Mouse (Mus musculus): Measurements from ENCODE around the gene Ubac2. TPM values are rescaled to one million over a fixed set of nuclear protein-coding genes. Genes with fewer than 3 reads are reported as not detected.
A peak's percentile ranks its signal among the peaks of the same experiment; 100 is the strongest.

The Ubac2 gene
- polyA plus RNA-seq, 1 experiment: 47.1 TPM

DNA sequence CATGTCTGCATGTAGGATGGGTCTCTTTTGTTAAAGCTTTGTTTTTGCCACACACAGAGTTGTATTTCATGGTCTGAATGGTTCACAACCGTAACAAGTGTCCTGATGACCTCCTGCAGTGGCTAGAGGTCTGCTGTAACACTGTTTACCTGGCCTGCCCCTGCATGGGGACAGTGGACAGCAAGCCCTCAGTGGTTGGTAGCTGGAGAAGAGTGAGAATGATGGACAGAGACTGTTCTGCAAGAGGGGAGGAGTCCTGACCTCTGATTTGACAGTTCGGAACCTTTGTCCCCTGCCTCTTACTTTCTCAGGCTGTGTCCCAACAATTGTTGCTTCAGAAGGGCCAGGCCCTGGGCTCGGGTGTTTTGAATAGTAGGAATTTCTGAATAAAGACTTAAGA, 39.8 kb downstream of the Ubac2 start:
- Histone ChIP-seq H3K4me1 (ENCODE audit: control insufficient read depth, insufficient read depth, low read length) (no peaks in the 10 kb centered on the region; the same call in 1 of the 2 replicates), H3K4me3 (replicated peaks; ENCODE audit: extremely low read depth, low read depth, low read length) (no peak overlapping the region)
- DNase-seq: no peak
- 86% methylated on average over 3 of the region's 3 CpGs for WGBS
- no peak for TF ChIP-seq CTCF (IDR thresholded peaks at IDR 0.05; ENCODE audit: insufficient read depth, low read length)
- TF ChIP-seq POLR2A (IDR thresholded peaks at IDR 0.05; ENCODE audit: borderline replicate concordance, extremely low read depth, low read depth, low read length): no peak

GRCm38 (mm10) chr14:121919752-121920151, 41.3 kb downstream of the Ubac2 start:
- Histone ChIP-seq H3K4me1 (ENCODE audit: control insufficient read depth, insufficient read depth, low read length) (no peaks in the 10 kb centered on the region; the same call in 1 of the 2 replicates), H3K4me3 (replicated peaks; ENCODE audit: extremely low read depth, low read depth, low read length) (no peak overlapping the region)
- DNase-seq: no peak
- TF ChIP-seq CTCF (IDR thresholded peaks at IDR 0.05; ENCODE audit: insufficient read depth, low read length): peak; percentile 47
- no peak for TF ChIP-seq POLR2A (IDR thresholded peaks at IDR 0.05; ENCODE audit: borderline replicate concordance, extremely low read depth, low read depth, low read length)
- 3% methylated on average over 3 of the region's 3 CpGs for WGBS

DNA sequence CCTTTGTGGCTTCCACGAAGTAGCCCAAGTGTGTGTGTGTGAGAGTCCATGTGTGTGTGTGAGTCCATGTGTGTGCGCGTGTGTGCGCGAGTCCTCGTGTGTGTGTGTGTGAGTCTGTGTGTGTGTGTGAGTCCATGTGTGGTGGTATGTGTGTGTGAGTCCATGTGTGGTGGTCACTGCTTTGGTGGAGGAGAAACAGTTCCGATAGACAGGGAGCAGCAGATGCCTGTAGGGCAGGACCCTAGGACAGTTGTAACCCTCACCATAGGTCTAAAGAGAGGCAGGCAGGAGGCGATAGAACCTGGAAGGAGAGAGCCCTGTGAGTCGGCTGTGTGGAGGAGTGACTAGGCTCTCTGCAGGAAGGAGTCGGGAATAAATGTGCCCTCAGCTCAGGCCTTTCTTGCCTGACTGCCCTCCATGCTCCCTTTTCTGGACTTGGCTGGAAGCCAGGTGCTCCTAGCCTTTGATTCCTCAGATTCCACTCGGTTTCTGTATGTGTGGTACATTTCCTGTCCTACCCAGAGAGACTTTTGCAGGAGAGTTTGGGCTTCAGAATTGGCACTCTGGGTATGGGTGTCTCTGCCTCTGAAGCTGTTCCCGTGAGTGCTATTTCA, 42.2 kb downstream of the Ubac2 start:
- TF ChIP-seq POLR2A (IDR thresholded peaks at IDR 0.05; ENCODE audit: borderline replicate concordance, extremely low read depth, low read depth, low read length) (no peak), CTCF (IDR thresholded peaks at IDR 0.05; ENCODE audit: insufficient read depth, low read length) (no peak)
- H3K4me3 ChIP-seq (replicated peaks; ENCODE audit: extremely low read depth, low read depth, low read length): no peak overlapping the region
- no peaks in the 10 kb centered on the region; the same call in 1 of the 2 replicates for H3K4me1 ChIP-seq (ENCODE audit: control insufficient read depth, insufficient read depth, low read length)
- no peak for DNase-seq
- 71% methylated on average over 12 of the region's 12 CpGs for WGBS

DNA sequence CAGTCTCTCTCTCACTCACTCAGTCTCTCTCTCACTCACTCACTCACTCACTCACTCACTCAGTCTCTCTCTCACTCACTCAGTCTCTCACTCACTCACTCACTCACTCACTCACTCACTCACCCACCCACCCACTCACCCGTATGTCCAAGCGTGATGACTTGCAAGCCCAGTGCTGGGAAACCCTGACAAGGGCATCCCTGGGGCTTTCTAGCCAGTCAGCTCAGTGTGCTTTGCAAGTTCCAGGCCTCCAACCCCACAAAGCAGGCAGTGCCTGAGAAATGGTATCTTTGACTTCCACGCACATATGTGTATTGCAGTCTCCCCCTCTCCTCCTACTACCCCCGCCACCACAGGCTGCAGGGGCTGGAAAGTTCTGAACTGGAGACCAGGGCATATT, 43.6 kb downstream of the Ubac2 start:
- no peak for TF ChIP-seq POLR2A (IDR thresholded peaks at IDR 0.05; ENCODE audit: borderline replicate concordance, extremely low read depth, low read depth, low read length)
- no peak for TF ChIP-seq CTCF (IDR thresholded peaks at IDR 0.05; ENCODE audit: insufficient read depth, low read length)
- DNase-seq: no peak
- Histone ChIP-seq H3K4me3 (replicated peaks; ENCODE audit: extremely low read depth, low read depth, low read length) (no peak overlapping the region), H3K4me1 (ENCODE audit: control insufficient read depth, insufficient read depth, low read length) (no peaks in the 10 kb centered on the region; the same call in 1 of the 2 replicates)
- WGBS: 95% methylated on average over 4 of the region's 4 CpGs

- TF ChIP-seq CTCF (IDR thresholded peaks at IDR 0.05; ENCODE audit: insufficient read depth, low read length) (no peak), POLR2A (IDR thresholded peaks at IDR 0.05; ENCODE audit: borderline replicate concordance, extremely low read depth, low read depth, low read length) (no peak)
- Histone ChIP-seq H3K4me1 (ENCODE audit: control insufficient read depth, insufficient read depth, low read length) (no peaks in the 10 kb centered on the region; the same call in 1 of the 2 replicates), H3K4me3 (replicated peaks; ENCODE audit: extremely low read depth, low read depth, low read length) (no peak overlapping the region)
- WGBS: 36% methylated on average over 4 of the region's 4 CpGs
- DNase-seq: no peak
These were observed 44.3 kb downstream of the Ubac2 start for GRCm38 (mm10) chr14:121922731-121923130.

DNA sequence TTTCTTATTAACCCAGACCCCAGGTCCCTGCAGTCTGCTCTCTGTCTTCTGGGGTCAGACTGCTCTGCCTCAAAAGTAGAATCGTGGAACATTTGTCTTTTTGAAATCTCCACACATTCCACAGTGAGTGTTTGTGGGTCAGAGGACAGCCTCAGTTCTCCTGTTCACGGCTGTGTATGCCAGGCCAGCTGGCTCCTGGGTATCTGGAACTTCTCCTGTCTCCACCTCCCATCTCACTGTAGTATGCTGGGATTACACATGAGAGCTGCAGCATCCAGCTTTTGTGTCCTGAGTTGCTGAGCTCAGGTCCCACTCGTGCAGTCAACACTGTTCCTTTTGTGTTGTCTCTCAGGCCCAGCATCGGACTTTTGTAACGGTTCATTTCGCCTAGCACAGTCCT, 46.5 kb downstream of the Ubac2 start:
- DNase-seq: no peak
- Histone ChIP-seq H3K4me3 (replicated peaks; ENCODE audit: extremely low read depth, low read depth, low read length) (no peak overlapping the region), H3K4me1 (ENCODE audit: control insufficient read depth, insufficient read depth, low read length) (peaks cover 3% of the 10 kb centered on the region; the same call in 1 of the 2 replicates)
- TF ChIP-seq POLR2A (IDR thresholded peaks at IDR 0.05; ENCODE audit: borderline replicate concordance, extremely low read depth, low read depth, low read length) (no peak), CTCF (IDR thresholded peaks at IDR 0.05; ENCODE audit: insufficient read depth, low read length) (no peak)
- 70% methylated on average over 6 of the region's 6 CpGs for WGBS

DNA sequence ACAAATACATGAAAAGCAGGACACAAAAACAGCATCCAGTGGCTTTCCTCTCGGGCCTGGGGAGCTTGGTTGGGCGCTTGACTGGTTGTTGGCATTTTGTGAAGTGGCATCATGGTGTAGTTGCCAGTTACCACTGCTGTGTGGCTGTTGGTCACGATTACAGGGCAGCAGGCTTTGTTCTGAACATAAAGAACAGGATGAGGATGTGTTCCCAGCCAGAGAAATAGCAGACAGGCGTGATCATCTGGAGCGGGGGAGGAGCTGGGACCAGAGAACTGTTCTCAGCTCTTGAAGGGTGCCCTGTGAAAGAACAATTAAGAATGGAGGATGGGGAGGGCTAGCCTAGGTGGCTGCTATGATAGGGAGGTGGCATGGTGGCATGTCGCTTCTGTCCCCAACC, 48.5 kb downstream of the Ubac2 start:
- no peak for TF ChIP-seq POLR2A (IDR thresholded peaks at IDR 0.05; ENCODE audit: borderline replicate concordance, extremely low read depth, low read depth, low read length)
- TF ChIP-seq CTCF (IDR thresholded peaks at IDR 0.05; ENCODE audit: insufficient read depth, low read length): no peak
- 75% methylated on average over 6 of the region's 6 CpGs for WGBS
- Histone ChIP-seq H3K4me1 (ENCODE audit: control insufficient read depth, insufficient read depth, low read length) (peaks cover 7% of the 10 kb centered on the region), H3K4me3 (replicated peaks; ENCODE audit: extremely low read depth, low read depth, low read length) (no peak overlapping the region)
- no peak for DNase-seq

DNA sequence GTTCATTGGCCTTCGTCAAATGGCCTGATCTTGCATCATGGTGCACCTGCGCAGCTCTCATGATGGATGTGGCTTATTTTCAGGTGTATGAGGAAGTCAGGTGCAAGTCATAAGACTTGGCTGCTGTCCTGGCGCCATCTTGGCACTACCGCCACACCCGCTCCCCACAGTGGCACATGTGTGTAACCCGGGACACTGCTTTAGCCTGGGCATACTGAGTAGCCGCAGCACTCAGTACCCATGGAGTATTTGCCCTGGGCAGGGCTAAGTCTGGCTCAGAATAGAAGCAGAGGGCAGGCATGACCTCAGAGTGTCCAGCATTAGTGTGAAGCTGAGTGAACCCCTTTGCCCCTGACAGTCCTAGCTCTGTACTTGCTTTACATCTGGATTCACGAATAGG, 49.0 kb downstream of the Ubac2 start:
- WGBS: 95% methylated on average over 8 of the region's 8 CpGs
- Histone ChIP-seq H3K4me3 (replicated peaks; ENCODE audit: extremely low read depth, low read depth, low read length) (no peak overlapping the region), H3K4me1 (ENCODE audit: control insufficient read depth, insufficient read depth, low read length) (peaks cover 10% of the 10 kb centered on the region)
- TF ChIP-seq CTCF (IDR thresholded peaks at IDR 0.05; ENCODE audit: insufficient read depth, low read length) (no peak), POLR2A (IDR thresholded peaks at IDR 0.05; ENCODE audit: borderline replicate concordance, extremely low read depth, low read depth, low read length) (no peak)
- DNase-seq: no peak

- WGBS: 45% methylated on average over 8 of the region's 8 CpGs
- TF ChIP-seq CTCF (IDR thresholded peaks at IDR 0.05; ENCODE audit: insufficient read depth, low read length): peak; percentile 39; the same call in 1 of the 2 replicates
- TF ChIP-seq POLR2A (IDR thresholded peaks at IDR 0.05; ENCODE audit: borderline replicate concordance, extremely low read depth, low read depth, low read length): no peak
- Histone ChIP-seq H3K4me1 (ENCODE audit: control insufficient read depth, insufficient read depth, low read length) (peaks cover 10% of the 10 kb centered on the region), H3K4me3 (replicated peaks; ENCODE audit: extremely low read depth, low read depth, low read length) (no peak overlapping the region)
- peak; percentile 37 for DNase-seq
These were observed 50.1 kb downstream of the Ubac2 start for GRCm38 (mm10) chr14:121928375-121929137.

All from lung, adult 2 months (tissue).